Mouse (Mus musculus): ENCODE measurements around the gene Rgs17.

- TF ChIP-seq POLR2A (IDR thresholded peaks at IDR 0.05; ENCODE audit: insufficient read depth, low read depth, low read length) (no peak), CTCF (IDR thresholded peaks at IDR 0.05; ENCODE audit: insufficient read depth, low read depth, low read length) (no peak)
Measured at GRCm38 (mm10) chr10:5806416-5806815, 115.8 kb downstream of the Rgs17 start.
